ENCODE assay signal across 24 mouse cellular contexts in the genomic region with DNA sequence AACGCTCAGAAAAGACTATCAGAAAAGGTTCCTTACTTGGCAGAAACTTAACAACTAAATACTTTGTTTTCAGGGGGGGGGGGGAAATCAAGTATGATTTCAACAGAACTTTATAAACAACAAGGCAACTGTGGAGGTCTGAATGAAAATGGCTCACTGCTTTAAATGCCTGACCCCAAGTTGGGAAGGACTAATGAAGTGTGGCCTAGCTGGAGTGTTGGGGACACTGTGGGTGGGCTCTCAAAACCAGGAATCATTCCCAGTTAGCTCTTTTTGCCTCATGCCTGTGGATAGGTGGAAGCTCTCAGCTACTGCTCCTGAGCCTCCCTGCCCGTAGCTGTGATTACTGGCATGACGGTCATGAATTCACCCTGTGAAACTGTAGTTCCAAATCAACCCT. TPM values are rescaled to one million over a fixed set of nuclear protein-coding genes. Genes with fewer than 3 reads are reported as not detected.
"Had no signal": no experiment of that assay in that cellular context is flagged by ENCODE, and none has a peak within 500 bp of the region (broad histone marks: within the 10 kb centered on the region; RNA-seq: fewer than 3 reads in every experiment).

No protein-coding gene starts in this region.

- H3K27me3 ChIP-seq: heart, embryonic 12.5 days; hindbrain, embryonic 13.5 days; hindbrain, embryonic 15.5 days; limb, embryonic 12.5 days had no signal

- H3K27ac ChIP-seq: heart, embryonic 10.5 days; hindbrain, embryonic 13.5 days; hindbrain, embryonic 15.5 days; hindbrain, postnatal 0 days; layer of hippocampus, adult 2 months; left cerebral cortex, adult 2 months; limb, embryonic 10.5 days; limb, embryonic 12.5 days had no signal

- H3K4me3 ChIP-seq: heart, embryonic 10.5 days; heart, embryonic 12.5 days; hindbrain, embryonic 13.5 days; hindbrain, embryonic 15.5 days; layer of hippocampus, adult 2 months; left cerebral cortex, adult 2 months; limb, embryonic 10.5 days; limb, embryonic 12.5 days had no signal

- H3K4me1 ChIP-seq: hindbrain, embryonic 15.5 days; limb, embryonic 10.5 days; limb, embryonic 12.5 days had no signal

- H3K4me2 ChIP-seq: heart, embryonic 12.5 days; hindbrain, embryonic 13.5 days; hindbrain, embryonic 15.5 days; limb, embryonic 12.5 days had no signal

- DNase-seq: forebrain, postnatal 0 days; gastrocnemius, postnatal 14 days; gastrocnemius, postnatal 36 days; heart, adult 18-20 months; heart, postnatal 10 days; heart, postnatal 36 days; kidney, adult 11 months; kidney, adult 2 months; kidney, adult 9 months; kidney, postnatal 10 days; kidney, postnatal 25 days; kidney, postnatal 4 days had no signal

- ATAC-seq: forebrain, postnatal 0 days; hindbrain, postnatal 0 days; intestine, embryonic 16.5 days had no signal

- H3K9me3 ChIP-seq: heart, embryonic 10.5 days; heart, embryonic 12.5 days; hindbrain, embryonic 13.5 days; hindbrain, embryonic 15.5 days; limb, embryonic 10.5 days; limb, embryonic 12.5 days had no signal

- H3K9ac ChIP-seq: forebrain, postnatal 0 days; heart, embryonic 12.5 days; hindbrain, embryonic 13.5 days; hindbrain, embryonic 15.5 days; limb, embryonic 12.5 days had no signal

RNA-seq across cellular contexts. Expression of a gene that starts 36.5 kb away (rescaled TPM):
- polyA plus RNA-seq: forebrain, postnatal 0 days; hindbrain, embryonic 11.5 days; hindbrain, embryonic 13.5 days; hindbrain, embryonic 15.5 days; hindbrain, postnatal 0 days; intestine, embryonic 14.5 days; intestine, embryonic 16.5 days; limb, embryonic 12.5 days had no signal
